Mouse (Mus musculus) myocyte (in vitro differentiated cells): ENCODE measurements at regions not wholly inside any gene's neighbourhood (a gene's known extent, or its start where the extent isn't known, plus 50 kb on each side); places are given as distances from the start of the nearest gene placed in this dataset.

Experiments used
- E2F4 ChIP-seq: IDR thresholded peaks from one replicate; pipeline ENCODE4 v1.6.1; 2011; ENCODE audit warnings: mild to moderate bottlenecking, control low read depth, moderate library complexity; ENCODE audit not compliant: insufficient read depth
- MAX ChIP-seq: IDR thresholded peaks from one replicate; pipeline ENCODE4 v1.6.1; 2011; ENCODE audit warnings: low read depth, mild to moderate bottlenecking, control low read depth
- MYOG ChIP-seq, 3 experiments: IDR thresholded peaks; one replicate each; pipeline ENCODE4 v1.6.1; 2011; ENCODE audit warnings: control low read depth in 2 of 3, low read depth in 2 of 3, mild to moderate bottlenecking in 2 of 3; ENCODE audit not compliant: insufficient read length in 2 of 3, control insufficient read depth in 1 of 3, insufficient read depth in 1 of 3
- POLR2A ChIP-seq: IDR thresholded peaks from one replicate; pipeline ENCODE4 v1.6.1; 2011; ENCODE audit warnings: low read depth, mild to moderate bottlenecking, control low read depth, moderate library complexity; ENCODE audit not compliant: insufficient read length
- REST ChIP-seq: IDR thresholded peaks from one replicate; pipeline ENCODE4 v1.6.1; 2011; ENCODE audit warnings: mild to moderate bottlenecking, control low read depth, moderate library complexity; ENCODE audit not compliant: insufficient read depth, insufficient read length
- TCF12 ChIP-seq: IDR thresholded peaks from one replicate; pipeline ENCODE4 v1.6.1; 2011; ENCODE audit warnings: mild to moderate bottlenecking, control low read depth; ENCODE audit not compliant: poor library complexity, insufficient read depth, severe bottlenecking
- USF1 ChIP-seq: IDR thresholded peaks from one replicate; pipeline ENCODE4 v1.6.1; 2011; ENCODE audit warnings: low read depth, mild to moderate bottlenecking, control low read depth, moderate library complexity

- TF ChIP-seq MAX (no peak), POLR2A (no peak), REST (no peak), MYOG (IDR thresholded peaks at IDR 0.05; ENCODE audit: control insufficient read depth in 1 of 3, insufficient read depth in 1 of 3, insufficient read length in 2 of 3, low read depth in 2 of 3) (no peak), TCF12 (no peak), E2F4 (no peak), USF1 (no peak)
Observed at GRCm38 (mm10) chr14:105956796-105957195, 60.2 kb upstream of the Spry2 start.
